Mouse (Mus musculus) thymus, postnatal 10 days (tissue): ENCODE measurements at regions not wholly inside any gene's neighbourhood (a gene's known extent, or its start where the extent isn't known, plus 50 kb on each side); places are given as distances from the start of the nearest gene placed in this dataset.
A peak's percentile ranks its signal among the peaks of the same experiment; 100 is the strongest.
"Not testable (repeated sequence)": the region's sequence is repeated elsewhere in the genome, so short reads cannot be mapped to it uniquely, and the experiment has no call there.

Source experiments
- DNase-seq, 2 experiments: peaks; one replicate each; pipeline ENCODE4 v3.0.0; 2021; ENCODE audit warnings: low spot score in 2 of 2

DNA sequence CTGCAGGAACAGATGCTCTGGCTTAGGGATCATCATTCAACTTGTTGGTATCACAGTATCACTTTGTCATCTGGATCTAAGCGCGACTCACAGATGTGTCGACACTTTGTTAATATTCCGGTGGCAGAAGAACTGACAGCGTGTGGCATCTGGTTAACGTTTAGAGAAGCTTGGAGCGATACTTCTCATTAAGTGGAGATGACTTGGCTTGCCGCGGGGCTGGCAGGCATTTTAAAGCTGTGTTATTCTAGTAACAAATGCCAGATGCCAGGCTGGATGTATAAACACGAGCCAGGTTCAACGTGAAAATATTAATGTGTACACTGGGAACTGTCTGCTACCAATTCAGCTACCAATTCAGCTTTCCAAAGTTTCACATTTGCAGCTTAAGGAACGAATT lies 430.3 kb upstream of the Dab2 start:
- no peak for DNase-seq

DNA sequence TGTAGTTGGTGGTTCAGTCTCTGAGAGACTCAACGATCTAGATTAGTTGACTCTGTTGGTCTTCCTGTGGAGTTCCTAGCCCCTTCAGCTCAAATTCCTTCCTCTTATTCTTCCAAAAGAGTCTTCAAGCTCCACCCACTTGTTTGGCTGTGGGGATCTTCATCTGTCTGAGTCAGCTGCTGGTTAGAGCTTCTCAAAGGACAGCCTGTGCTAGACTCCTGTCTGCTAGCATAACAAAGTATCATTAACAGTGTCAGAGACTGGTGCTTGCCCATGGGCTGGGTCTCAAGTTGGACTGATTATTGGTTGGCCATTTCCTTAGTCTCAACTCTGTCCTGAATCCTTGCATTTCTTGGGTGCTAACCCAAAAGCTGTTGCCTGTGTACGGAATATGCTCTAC lies 429.7 kb upstream of the Dab2 start:
- no peak for DNase-seq

DNA sequence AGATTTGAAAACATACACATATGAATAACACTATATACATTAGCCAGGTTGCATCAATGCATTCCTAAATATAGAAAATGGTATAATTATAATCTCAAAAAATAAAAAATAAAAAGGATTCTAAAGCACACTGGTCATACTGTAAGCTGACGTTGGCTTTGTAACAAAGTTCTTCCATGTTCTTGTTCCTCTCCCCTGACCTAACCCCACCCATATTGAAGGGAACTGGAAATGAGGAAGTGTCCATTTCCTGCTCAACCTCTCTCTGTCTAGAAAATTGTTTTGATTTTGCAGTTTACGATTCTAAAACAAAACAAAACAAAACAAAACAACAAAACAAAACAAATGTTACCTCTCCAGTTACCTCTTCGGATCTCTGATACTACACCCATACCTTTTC lies 427.5 kb upstream of the Dab2 start:
- no peak for DNase-seq

DNA sequence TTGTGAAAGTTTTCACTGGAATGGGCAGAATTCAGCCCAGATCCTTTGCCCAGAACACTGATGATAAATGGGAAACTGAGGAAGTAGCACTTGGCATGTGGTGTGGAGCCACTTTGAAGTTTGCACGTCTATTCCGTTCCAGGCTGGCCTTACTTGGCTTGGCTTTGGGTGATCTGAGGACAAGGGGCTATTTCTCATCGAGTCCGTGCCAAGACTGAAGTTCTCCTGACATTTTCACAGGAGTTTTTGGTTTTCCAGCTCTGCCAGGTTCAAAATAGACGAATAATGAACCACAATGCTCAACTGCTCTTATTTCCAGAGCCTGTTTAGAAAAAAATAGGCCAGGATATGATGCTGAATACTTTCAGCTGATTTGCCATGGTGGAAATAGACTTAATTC lies 421.8 kb upstream of the Dab2 start:
- no peak for DNase-seq

DNA sequence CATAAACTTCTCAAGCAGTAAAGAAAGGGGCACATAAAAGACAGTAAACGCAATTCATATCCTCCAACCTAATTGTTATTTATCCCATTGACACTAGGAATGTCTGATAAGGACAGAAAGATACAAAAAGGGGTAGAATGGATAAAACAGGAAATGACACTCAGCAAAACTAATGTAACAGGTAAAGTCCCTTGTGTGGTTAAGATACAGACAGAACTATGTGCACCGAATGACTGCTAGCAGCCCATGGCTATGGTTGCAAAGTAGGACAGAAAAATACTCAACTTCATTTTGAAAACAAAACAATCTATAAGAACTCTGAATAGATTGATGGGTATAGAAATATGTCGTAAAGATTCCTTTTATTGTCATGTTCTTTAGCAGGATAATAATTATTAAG lies 408.4 kb upstream of the Dab2 start:
- DNase-seq: no peak

DNA sequence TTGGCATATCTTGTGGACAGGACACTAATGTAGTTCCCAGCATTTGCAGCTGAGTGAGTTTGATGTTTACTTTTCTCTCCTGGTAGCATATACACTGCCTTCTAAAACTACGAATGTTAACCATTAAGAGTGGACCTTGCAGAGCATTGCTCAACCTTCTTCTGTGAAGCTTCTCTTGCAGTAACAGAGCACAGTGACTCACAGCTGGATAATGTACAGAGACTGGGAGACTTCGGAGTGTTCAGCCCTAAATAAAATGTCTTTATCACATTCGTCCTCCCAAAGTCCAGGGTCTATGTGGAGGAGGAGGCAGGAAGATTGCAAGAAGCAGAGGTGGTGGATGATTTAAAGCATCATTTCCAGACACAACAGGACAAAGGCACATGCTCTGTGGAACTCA lies 407.6 kb upstream of the Dab2 start:
- DNase-seq: no peak

DNA sequence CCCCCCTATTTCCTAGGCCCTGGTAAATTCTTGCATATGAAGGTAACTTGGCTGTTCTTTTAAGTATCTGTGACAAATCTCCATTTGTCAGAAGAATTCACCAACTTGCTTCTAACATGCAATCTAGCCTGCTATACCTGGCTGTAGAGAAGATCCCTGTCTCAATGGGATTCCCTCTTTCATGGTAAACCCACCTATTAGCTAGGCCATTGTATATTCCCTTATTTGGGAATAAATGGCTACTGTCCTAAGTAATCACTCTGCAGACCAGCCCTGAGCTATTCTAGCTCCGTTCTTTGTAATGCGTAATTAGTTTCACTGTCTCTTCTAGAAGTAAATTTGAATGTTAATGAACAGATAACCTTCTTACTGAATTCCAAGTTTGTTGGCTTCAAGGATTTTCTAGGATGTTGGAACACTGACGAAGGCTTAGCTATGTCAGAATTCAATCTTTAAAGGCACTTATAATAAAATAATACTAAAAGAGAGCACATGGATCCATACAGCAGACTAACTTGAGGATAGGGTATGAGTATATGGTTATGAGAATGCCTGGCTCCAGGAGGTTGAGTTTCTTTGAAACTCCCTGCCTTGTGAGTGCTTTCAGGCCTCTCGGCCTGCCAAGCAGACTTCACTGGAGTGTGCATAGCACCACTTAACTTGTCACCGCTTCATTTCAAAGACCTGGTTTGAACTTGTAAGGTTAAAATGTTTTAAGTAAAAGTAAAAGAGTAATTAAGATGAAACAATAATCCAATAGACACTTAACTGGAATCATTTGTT lies 403.7 kb upstream of the Dab2 start:
- not testable (repeated sequence) for DNase-seq

DNA sequence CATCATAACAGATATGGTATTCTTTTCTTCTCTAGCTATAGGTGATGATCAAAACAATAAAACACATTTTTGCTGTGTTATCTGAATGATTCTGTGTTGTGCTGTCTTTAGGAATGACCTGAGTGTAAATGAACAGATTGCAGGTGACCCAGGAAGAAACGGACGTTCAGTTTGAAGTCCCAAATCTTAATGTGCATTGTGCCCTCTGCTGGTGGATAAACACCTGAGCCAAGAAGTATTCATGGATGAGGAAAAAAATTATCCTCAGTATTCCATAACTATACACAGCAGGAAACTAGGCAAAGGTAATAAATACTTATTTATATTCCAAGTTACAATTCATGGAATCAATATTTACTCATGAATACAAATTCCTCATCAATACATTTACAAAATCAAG lies 384.3 kb upstream of the Dab2 start:
- DNase-seq: peak in 1 of 2 experiments; percentile 39

DNA sequence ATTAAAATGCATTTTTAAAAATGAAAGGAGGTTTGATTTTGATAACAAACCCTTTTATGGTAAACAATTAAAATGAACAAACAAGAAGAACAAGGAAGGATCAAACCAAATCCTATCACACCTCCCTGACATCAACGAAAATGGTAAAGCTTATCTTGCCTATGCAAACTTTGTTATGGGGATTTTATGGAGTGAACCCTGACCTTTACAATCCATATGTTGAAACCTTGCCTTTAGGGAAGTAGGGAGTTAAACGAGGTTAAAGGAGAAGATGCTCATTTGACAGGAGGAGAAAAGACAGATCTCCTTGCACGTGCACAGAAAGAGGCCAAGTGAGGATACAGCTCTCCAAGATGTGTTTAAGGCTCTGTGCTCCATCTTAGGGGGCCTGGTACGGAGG lies 379.5 kb upstream of the Dab2 start:
- DNase-seq: no peak

DNA sequence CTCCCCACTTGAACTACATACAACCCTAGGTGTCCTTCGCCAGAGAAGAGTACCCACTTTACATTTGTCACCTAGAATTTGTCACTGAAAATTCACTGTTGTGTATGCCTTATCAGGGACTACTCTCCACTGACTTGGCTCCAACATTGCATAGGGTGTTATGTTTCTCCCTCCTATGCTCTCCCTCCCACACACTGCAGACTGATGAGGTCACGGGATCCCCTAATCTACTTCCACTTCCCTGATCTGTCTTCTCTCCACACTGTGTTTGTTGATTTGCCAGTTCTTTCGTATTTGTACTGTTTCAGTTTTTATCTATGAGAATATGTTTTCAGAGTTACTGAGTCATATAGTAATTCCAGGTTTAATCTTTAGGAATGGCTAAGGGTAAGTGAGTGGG lies 371.8 kb upstream of the Dab2 start:
- DNase-seq: no peak

DNA sequence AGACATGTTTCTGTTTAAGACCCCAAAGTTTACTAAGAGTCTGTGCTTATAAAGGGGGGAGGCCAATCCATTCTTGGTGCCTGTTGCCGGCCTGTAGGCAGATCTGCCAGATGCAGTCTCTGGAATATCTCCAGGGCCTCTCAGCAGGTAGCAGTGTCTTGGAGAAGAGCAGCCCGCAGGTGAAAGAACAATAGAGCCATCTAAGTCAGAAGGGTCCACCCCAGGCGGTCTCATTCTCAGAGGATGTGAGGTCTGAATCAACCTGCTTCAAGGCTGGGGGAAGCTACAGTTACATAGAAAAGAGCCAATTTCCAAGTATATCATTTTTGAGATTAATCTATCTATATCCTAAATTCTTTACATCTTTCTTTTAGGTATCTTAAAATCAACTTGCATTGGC lies 366.0 kb upstream of the Dab2 start:
- no peak for DNase-seq

DNA sequence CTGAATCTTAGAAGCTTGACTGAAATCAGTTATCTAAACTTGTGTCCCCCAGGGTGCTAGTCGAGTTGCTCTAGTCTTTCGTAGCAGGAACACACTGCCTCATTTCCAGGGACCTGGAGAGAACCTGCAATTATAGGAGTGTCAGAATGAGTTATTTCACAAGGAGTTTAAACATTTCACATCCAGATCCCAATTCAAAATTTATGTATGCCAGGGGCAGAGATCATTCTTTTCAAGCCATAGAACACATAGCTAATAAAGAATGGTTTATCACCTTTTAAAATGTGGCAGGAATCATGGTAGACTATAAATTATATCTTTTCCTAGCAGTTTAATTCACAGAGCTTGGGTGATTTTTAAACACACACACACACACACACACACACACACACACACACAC lies 358.6 kb upstream of the Dab2 start:
- DNase-seq: no peak

DNA sequence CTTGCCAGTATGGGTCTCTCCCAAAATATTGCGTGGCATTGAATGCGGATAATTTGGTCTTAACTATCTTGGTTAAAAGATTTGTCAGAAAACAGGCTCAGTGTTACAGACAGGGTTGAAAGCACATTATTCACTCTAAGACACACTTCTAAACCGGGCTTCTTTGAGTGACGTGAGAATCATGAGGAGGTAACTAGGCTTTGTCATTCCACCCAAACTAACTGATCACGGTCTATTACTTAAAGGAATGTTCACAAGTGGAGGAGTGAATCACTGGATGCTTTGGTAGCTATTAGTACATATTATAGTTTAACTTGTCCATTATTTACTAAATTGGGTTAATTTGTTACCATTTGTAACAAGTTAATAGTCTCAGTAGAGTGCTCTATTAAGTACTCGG lies 352.9 kb upstream of the Dab2 start:
- DNase-seq: no peak

DNA sequence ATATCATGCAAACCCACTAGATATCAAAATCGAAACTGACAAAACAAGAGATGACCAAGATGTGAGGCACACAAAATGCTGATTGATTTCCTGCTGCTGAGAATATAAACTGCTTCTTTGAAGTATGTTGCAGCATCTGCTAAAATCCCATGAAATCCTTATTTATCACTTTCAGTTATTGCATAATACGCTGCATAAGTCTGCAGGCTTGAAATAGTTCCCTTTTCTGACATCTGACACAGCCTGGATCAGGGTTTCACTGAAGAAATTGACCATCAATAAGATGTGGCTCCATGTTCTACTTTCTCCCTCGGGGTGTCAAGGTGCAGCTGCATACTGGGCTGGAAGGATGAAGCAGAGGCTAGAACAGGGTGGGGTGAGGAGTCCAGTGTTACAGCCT lies 348.7 kb upstream of the Dab2 start:
- DNase-seq: no peak

DNA sequence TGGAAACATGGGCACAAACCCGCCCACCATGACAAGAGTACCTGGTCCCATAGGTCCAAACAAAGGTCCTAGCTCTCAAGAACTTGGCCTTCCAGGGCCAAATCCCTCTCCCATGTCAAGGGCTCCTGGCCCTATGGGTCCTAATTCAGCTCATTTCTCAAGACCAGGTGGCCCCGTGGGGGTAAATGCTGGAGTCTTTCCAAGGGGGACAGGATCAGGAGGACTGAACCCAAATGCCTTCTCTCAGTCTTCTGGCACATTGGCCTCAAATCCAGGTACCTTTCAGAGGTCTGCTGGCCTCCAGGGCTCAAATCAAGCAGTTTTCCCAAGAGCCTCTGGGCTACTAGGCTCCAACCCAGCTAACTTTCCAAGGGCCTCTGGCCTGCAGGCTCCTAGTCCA lies 347.9 kb upstream of the Dab2 start:
- not testable (repeated sequence) for DNase-seq

DNA sequence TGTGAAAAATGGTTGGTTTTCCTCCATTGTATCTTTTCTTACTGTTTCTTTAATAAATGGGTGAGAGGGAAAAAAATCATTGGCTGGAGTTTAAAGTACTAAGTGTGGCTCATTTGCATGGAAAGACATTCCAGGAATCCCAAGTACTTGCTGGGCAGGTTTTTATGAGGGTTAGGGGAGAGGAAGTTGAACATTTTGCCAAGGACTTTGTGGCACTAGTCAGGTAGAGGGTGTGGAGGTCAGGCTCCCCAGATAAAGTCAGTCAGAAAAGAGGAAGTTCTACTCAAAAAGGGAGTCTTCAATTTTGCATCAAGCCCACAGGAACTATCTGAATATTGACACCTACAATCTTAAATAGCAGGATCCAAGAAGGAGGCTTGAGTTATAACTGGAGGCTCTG lies 346.5 kb upstream of the Dab2 start:
- DNase-seq: no peak

DNA sequence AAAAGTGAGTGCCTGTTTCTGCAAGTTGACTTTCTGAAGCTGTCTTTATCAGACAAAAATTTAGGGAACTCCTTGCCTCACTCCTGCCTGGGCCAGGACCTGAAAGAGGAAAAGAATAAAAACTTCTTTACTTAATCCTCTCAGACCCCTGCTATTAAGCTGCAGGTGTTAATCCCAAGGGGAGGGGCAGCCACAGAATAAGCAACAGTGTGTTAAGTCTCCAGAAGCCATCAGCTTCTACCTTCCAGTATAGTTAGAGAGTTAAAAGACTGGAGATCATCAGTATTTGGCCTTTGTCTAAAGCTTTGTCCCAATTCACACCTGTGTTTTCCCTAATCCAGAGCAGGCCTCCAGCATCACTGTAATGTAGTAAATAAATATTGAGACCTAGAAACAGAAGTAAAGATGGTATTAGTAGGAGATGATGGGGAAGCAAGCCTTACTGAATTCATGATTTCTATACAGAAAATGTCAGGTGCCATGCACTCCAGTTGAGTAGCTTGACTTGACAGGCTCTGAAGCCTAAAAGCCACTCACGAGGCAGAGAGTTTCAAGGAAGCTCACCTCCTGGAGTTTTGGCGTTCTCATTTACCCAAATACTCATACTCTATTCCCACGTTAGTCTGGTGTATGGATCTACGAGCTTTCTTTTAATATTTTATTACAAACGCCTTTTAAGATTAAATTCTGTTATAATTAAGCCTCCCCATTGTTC lies 308.1 kb upstream of the Dab2 start:
- no peak for DNase-seq

DNA sequence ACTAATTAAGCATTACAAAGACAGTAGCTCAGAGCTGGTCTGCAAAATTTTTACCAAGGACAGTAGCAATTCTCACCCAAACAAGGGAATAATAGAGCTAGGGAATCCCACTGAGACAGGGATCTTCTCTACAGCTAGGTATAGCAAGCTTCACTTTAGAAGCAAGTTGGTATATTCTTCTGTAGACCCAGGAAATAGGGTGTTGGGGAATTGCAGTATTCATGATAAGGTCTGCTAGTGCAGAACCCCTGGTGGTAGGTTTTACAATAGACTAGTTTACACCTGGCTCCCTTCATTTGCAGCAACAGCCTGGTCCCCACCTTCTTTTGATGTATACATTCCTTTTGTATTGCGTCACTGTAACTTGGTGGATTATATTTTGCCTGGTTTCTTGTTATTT lies 307.4 kb upstream of the Dab2 start:
- DNase-seq: not testable (repeated sequence)

DNA sequence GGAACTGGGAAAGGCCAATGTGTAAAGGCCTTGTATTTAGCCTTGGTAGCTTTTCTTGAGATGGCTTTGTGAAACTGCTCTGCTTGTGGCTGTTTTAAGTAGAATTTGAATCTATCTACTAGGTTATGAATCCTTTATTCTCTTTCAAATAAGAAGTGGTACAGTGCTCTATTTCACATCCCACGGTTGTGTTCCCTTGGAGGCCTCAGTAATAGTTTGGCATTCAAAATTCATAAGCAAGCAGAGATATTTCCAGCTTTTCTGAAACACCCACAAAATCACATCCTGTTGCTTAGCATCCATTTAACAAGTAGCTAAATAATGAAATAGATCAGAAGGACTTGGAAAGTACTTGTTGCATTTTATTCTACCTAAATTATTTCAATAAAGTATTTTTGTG lies 298.8 kb upstream of the Dab2 start:
- DNase-seq: no peak

DNA sequence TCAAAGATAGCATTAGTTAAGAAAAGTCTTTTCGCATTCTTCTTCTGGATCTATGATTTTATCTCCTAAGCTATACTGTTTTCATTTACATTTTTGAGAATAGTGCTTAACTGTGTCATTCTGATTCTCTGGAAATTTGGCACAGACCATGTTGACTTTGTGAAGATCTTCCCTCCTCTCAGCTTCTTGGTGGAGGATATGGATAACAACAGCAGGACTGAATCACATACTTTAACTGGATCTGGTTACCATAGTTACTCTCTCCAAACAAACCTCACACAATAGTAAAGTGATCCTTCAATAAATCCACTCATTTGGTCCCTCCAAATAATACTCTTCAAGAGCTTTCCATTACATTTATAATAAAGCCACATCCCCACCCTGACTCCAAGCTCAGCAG lies 298.2 kb upstream of the Dab2 start:
- no peak for DNase-seq

DNA sequence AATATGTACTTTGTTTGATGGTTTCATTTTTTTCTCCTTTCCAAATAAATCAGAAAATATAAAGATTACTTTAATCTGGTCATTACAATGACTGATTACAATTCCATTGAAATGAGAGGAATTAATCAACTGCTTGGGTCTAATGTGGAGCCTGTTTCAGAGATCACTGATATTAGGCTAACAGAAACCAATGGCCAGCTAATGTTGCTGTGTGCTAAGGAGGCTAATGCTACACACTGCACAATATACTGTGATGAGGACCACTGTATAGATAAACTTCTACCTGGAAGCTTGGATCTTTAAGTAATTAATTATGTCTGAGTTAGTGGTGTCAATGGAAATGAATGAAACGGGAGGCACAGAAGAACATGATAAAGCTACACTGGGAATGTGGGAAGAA lies 284.6 kb upstream of the Dab2 start:
- no peak for DNase-seq

DNA sequence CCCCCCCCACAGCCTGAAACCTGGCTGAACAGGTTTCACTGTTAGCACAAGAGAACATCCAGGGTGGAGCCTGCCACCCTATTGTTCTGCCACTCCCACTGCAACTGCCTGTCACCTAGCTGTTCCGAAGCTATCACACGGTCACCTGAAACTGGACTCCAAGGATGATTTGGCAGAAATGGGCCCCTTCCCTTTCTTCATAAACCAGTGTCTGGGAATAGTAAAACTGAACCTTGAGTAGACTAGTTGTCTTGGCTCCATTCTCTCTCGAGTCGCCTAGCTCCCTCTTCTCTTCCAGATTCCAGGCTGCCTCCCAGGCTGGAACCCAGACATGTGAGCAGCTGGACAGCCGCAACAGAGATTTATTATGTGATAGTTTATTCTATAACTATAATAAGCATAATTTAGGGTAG lies 282.9 kb upstream of the Dab2 start:
- no peak for DNase-seq

DNA sequence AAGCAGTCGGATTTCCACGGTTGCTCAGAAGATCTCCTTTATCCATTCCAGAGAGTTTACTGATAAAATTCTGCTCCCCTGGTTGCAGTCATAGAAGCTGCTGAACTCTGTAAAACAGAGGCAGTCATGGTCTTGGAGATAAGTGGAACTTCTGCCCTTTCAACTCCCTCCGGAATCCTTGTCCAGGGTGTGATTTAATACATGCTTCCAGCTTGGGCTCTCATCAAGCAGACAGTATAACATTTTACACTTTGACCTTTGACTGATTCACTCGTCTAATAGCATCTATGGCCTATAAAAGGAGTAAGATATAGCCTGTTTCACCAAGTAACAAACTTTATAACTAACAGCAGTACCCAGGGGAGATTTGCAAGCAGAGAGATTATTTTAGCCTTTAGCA lies 274.0 kb upstream of the Dab2 start:
- DNase-seq: no peak

DNA sequence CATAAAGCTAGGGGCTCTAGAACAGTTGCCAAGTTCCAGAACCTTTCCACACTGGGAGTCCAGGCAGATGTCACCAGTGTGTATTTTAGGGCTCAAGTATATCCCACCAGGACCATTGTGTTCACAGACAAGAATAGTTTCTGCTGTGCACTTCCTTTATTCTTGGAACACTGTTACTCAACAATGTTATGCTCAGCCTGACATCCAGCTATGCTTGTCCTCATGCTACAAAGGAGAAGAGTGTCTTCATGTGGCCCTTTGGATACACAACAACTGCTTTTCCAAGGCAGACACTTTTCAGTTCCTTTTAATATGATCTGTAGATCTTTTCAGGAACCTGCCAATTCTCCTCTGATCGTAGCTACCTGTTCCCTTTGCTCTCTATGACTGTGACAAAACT lies 270.4 kb upstream of the Dab2 start:
- no peak for DNase-seq
